Mouse (Mus musculus) testis, adult 2 months (tissue): ENCODE measurements around the gene Bud13. TPM values are rescaled to one million over a fixed set of nuclear protein-coding genes. Genes with fewer than 3 reads are reported as not detected.

Experiments used
- H3K27ac ChIP-seq: fragments of 200-500 bp; 2 replicates; pipeline ENCODE4 v1.5.1; 2012; ENCODE audit warnings: low read depth, low read length; ENCODE audit not compliant: control insufficient read depth, insufficient read depth
- H3K27me3 ChIP-seq: fragments of 200-500 bp; 2 replicates; pipeline ENCODE4 v1.6.1; 2012; ENCODE audit warnings: mild to moderate bottlenecking, low read length, moderate library complexity; ENCODE audit not compliant: control insufficient read depth, insufficient read depth
- H3K36me3 ChIP-seq: fragments of 200-500 bp; 2 replicates; pipeline ENCODE4 v1.6.1; 2012; ENCODE audit warnings: mild to moderate bottlenecking, low read length; ENCODE audit not compliant: control insufficient read depth, insufficient read depth
- H3K4me1 ChIP-seq: fragments of 200-500 bp; 2 replicates; pipeline ENCODE4 v1.6.1; 2012; ENCODE audit warnings: low read length; ENCODE audit not compliant: control insufficient read depth, insufficient read depth
- H3K4me3 ChIP-seq: fragments of 200-500 bp; 2 replicates; pipeline ENCODE4 v1.5.1; 2012; ENCODE audit warnings: low read depth, mild to moderate bottlenecking, low read length, moderate library complexity, mixed read lengths; ENCODE audit not compliant: control insufficient read depth
- CTCF ChIP-seq: fragments of 200-500 bp; IDR thresholded peaks from 2 replicates; pipeline ENCODE4 v1.5.1; 2012; ENCODE audit warnings: low read depth, mild to moderate bottlenecking, inconsistent platforms, low read length, moderate library complexity; ENCODE audit not compliant: control insufficient read depth, insufficient read depth, insufficient replicate concordance
- POLR2A ChIP-seq: fragments of 200-500 bp; IDR thresholded peaks from 2 replicates; pipeline ENCODE4 v1.6.1; 2012; ENCODE audit warnings: low read depth, mild to moderate bottlenecking, inconsistent platforms, low read length, moderate library complexity; ENCODE audit not compliant: control insufficient read depth
- polyA plus RNA-seq: library from polyadenylated mRNA; depleted of rRNA; stranded (reverse); fragments of >200 nt; gene quantifications from 2 replicates; pipeline ENCODE4 v1.2.3, GENCODE M21; 2012; rRNA removed

Bud13 gene
- polyA plus RNA-seq, result 5.8 and 6.2 TPM in 2 replicates

GRCm38 (mm10) chr9:46282631-46283436 lies at the start of gene Bud13:
Gene Bud13, plus strand, starts transcription at chr9:46283008.
- Histone ChIP-seq H3K4me3 (peak within 1 kb of the TSS; percentile 96), H3K36me3 (no peaks in the 10 kb centered on the region; the same call in none of the 2 replicates), H3K27ac (peak within 1 kb of the TSS; percentile 81), H3K27me3 (no peaks in the 10 kb centered on the region), H3K4me1 (no peaks in the 10 kb centered on the region; the same call in 1 of the 2 replicates)
- peak; percentile 25; the same call in 1 of the 2 replicates for TF ChIP-seq CTCF
- peak; percentile 88 for TF ChIP-seq POLR2A

- H3K4me3 ChIP-seq, result no peak overlapping the region
- H3K36me3 ChIP-seq, result no peaks in the 10 kb centered on the region
- H3K4me1 ChIP-seq, result peaks cover 5% of the 10 kb centered on the region; the same call in 1 of the 2 replicates
- no peaks in the 10 kb centered on the region for H3K27me3 ChIP-seq
- TF ChIP-seq POLR2A (no peak), CTCF (no peak)
- H3K27ac ChIP-seq, result no peak overlapping the region
These were observed 47.6 kb upstream of the Bud13 start for GRCm38 (mm10) chr9:46235196-46235595.

DNA sequence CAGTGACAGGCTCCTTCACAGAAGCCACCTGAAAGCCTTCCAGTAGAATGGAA lies 47.4 kb upstream of the Bud13 start, which contains the start of gene Apoc3:
Apoc3 (minus strand) TSS at position 41 of the 53 bp plus-strand sequence.
- no peak for TF ChIP-seq CTCF
- TF ChIP-seq POLR2A, result no peak
- Histone ChIP-seq H3K27ac (no peak within 1 kb of the TSS), H3K4me1 (peaks cover 3% of the 10 kb centered on the region; the same call in 1 of the 2 replicates), H3K36me3 (no peaks in the 10 kb centered on the region), H3K4me3 (no peak within 1 kb of the TSS), H3K27me3 (no peaks in the 10 kb centered on the region)

DNA sequence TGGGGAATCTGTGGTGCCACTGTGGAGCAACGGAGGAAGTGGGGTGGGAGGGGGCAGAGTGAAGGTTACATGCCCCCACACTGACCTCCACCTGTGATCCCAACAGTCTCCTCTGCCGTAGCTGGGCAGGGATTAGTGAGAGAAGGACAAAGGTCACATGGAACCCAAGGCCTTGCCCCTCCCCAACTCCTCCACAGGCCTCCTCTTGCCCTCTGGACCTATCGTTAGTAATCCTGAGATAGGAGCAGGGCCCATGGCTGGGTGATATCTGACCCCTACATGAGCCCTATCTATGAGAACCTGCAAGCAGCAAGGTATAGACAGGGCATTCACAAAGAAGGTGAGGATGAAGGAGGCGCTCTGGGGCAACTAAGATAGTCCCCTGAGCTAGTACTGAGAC lies 47.2 kb upstream of the Bud13 start:
- Histone ChIP-seq H3K36me3 (no peaks in the 10 kb centered on the region), H3K27me3 (no peaks in the 10 kb centered on the region), H3K4me3 (no peak overlapping the region), H3K4me1 (peaks cover under 1% of the 10 kb centered on the region; the same call in 1 of the 2 replicates), H3K27ac (no peak overlapping the region)
- no peak for TF ChIP-seq CTCF
- no peak for TF ChIP-seq POLR2A

- no peaks in the 10 kb centered on the region for H3K36me3 ChIP-seq
- no peak overlapping the region for H3K27ac ChIP-seq
- no peaks in the 10 kb centered on the region for H3K4me1 ChIP-seq
- no peak overlapping the region for H3K4me3 ChIP-seq
- TF ChIP-seq POLR2A (no peak), CTCF (no peak)
- no peaks in the 10 kb centered on the region for H3K27me3 ChIP-seq
These were observed 44.0 kb upstream of the Bud13 start for GRCm38 (mm10) chr9:46238850-46239249.

GRCm38 (mm10) chr9:46240526-46241153 lies 42.2 kb upstream of the Bud13 start, which contains the start of gene Apoa4:
Gene Apoa4, plus strand, starts transcription at chr9:46240696.
- Histone ChIP-seq H3K36me3 (no peaks in the 10 kb centered on the region), H3K4me1 (no peaks in the 10 kb centered on the region), H3K27me3 (no peaks in the 10 kb centered on the region), H3K4me3 (no peak within 1 kb of the TSS), H3K27ac (no peak within 1 kb of the TSS)
- TF ChIP-seq POLR2A (no peak), CTCF (no peak)

DNA sequence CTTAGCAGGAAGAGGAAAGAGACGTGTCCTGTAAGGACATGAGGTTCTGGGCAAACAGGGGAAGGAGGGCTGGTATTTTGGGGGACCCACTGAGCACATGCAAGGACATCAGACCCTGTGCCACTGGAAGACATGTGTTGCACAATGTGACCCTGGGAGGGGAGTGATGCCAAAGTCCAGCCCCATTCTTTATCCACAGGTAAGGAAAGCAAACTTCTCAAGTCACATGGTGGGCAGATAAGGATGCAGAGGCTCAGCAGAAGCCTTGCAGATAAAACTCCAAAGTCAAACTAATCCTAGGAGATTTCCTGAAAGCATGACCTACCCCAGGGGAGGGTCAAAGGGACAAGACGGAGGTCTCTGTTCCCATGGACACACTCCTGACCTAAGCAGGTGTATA lies 41.0 kb upstream of the Bud13 start:
- Histone ChIP-seq H3K36me3 (no peaks in the 10 kb centered on the region), H3K27ac (no peak overlapping the region), H3K4me3 (no peak overlapping the region), H3K27me3 (no peaks in the 10 kb centered on the region), H3K4me1 (no peaks in the 10 kb centered on the region)
- TF ChIP-seq CTCF, result no peak
- TF ChIP-seq POLR2A, result no peak
